Comparison of ENCODE assay signal across 8 mouse cellular contexts in the genomic region with DNA sequence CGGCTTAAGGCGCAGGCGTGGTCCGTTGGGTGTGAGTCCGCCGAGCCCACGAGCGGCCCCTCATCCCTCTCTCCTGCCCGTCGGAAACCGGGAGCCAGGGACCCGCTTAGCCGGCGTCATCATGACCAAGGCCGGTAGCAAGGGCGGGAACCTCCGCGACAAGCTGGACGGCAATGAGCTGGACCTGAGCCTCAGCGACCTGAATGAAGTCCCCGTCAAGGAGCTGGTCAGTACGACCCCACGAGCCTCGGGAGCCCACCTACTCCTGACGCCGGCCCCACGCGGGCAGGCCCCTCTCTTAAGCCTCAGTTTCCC. TPM values are rescaled to one million over a fixed set of nuclear protein-coding genes. Genes with fewer than 3 reads are reported as not detected.
DNase-seq lines count a peak whose midpoint lies in the region; ATAC-seq and TF ChIP-seq lines count a peak whose summit lies in the region.

No protein-coding gene starts in this region.

- H3K36me3 ChIP-seq in heart, embryonic 15.5 days = peaks cover 28% of the 10 kb centered on the region
- H3K36me3 ChIP-seq in hindbrain, embryonic 12.5 days = peaks cover 31% of the 10 kb centered on the region
- peaks cover 10% of the 10 kb centered on the region; the same call in 1 of the 2 replicates for H3K36me3 ChIP-seq in midbrain, embryonic 11.5 days (ENCODE audit: control insufficient read depth, insufficient read depth, low read length)

- ATAC-seq in heart, embryonic 15.5 days (replicated peaks; ENCODE audit: insufficient number of reproducible peaks, insufficient read depth, low FRiP score, low read depth) = peak; percentile 68
- ATAC-seq in Patski = peak; percentile 63
- ATAC-seq in hindbrain, embryonic 12.5 days (ENCODE audit: low FRiP score) = no peak; the same call in 1 of the 2 replicates
- peak; percentile 77 for ATAC-seq in midbrain, embryonic 11.5 days (ENCODE audit: low FRiP score)

- POLR2A ChIA-PET in Patski (lab: Charles Lee) = interaction anchor here (0.9 to 1.2 kb wide), 2 partner anchors 9 to 24 kb away, joined by 4 to 5 read pairs; partner anchors contain the start of genes Eme1 and Mrpl27

- H3K4me1 ChIP-seq in heart, embryonic 15.5 days (replicated peaks) = peaks cover 15% of the 10 kb centered on the region
- H3K4me1 ChIP-seq in hindbrain, embryonic 12.5 days = peaks cover 13% of the 10 kb centered on the region
- peaks cover 6% of the 10 kb centered on the region for H3K4me1 ChIP-seq in midbrain, embryonic 11.5 days (ENCODE audit: control insufficient read depth, insufficient read depth, low read length)

- no peaks in the 10 kb centered on the region for H3K27me3 ChIP-seq in heart, embryonic 15.5 days
- H3K27me3 ChIP-seq in Patski = no peaks in the 10 kb centered on the region
- no peaks in the 10 kb centered on the region for H3K27me3 ChIP-seq in hindbrain, embryonic 12.5 days
- H3K27me3 ChIP-seq in midbrain, embryonic 11.5 days (ENCODE audit: control insufficient read depth, insufficient read depth, low read length) = no peaks in the 10 kb centered on the region

- no peaks in the 10 kb centered on the region for H3K9me3 ChIP-seq in heart, embryonic 15.5 days (replicated peaks)
- no peaks in the 10 kb centered on the region for H3K9me3 ChIP-seq in hindbrain, embryonic 12.5 days (replicated peaks)
- no peaks in the 10 kb centered on the region for H3K9me3 ChIP-seq in midbrain, embryonic 11.5 days (ENCODE audit: control insufficient read depth, low read length)

- peak overlapping the region; percentile 67 for H3K27ac ChIP-seq in heart, embryonic 15.5 days
- peak overlapping the region; percentile 19; the same call in 1 of the 2 replicates for H3K27ac ChIP-seq in hindbrain, embryonic 12.5 days
- no peak overlapping the region for H3K27ac ChIP-seq in midbrain, embryonic 11.5 days (ENCODE audit: low read depth, low read length)

- H3K4me2 ChIP-seq in heart, embryonic 15.5 days = peak overlapping the region; percentile 67
- H3K4me2 ChIP-seq in hindbrain, embryonic 12.5 days (replicated peaks) = peak overlapping the region; percentile 88
- peak overlapping the region; percentile 81 for H3K4me2 ChIP-seq in midbrain, embryonic 11.5 days

- in situ Hi-C loops in Patski (cut with MboI; ENCODE audit: low pct_unique_long_range_greater_than_20kb) = no loop called here

- H3K4me3 ChIP-seq in heart, embryonic 15.5 days = peak overlapping the region; percentile 85
- peak overlapping the region; percentile 66 for H3K4me3 ChIP-seq in hindbrain, embryonic 12.5 days
- peak overlapping the region; percentile 77 for H3K4me3 ChIP-seq in midbrain, embryonic 11.5 days (ENCODE audit: low read depth, low read length)

- CTCF ChIA-PET in Patski (lab: Charles Lee) = interaction anchor here (0.8 to 3.5 kb wide), 7 partner anchors 9 to 32 kb away, joined by 3 to 38 read pairs (median 4); no protein-coding TSS in a partner anchor

- intact Hi-C loops in heart, postnatal 36 days (cut with DNase I) = loop anchor here (5.0 kb wide), 1 partner anchor 87 kb away; no protein-coding TSS in a partner anchor

- WGBS in heart, embryonic 15.5 days = under 1% methylated on average over 28 of the region's 28 CpGs
- WGBS in hindbrain, embryonic 12.5 days = 0% methylated on average over 28 of the region's 28 CpGs
- WGBS in midbrain, embryonic 11.5 days = under 1% methylated on average over 27 of the region's 28 CpGs

- TF ChIP-seq CTCF in Patski (IDR thresholded peaks at IDR 0.05) = no peak

- peak overlapping the region; percentile 83 for H3K9ac ChIP-seq in heart, embryonic 15.5 days
- peak overlapping the region; percentile 90 for H3K9ac ChIP-seq in hindbrain, embryonic 12.5 days
- peak overlapping the region; percentile 80 for H3K9ac ChIP-seq in midbrain, embryonic 11.5 days (ENCODE audit: low read length)

- DNase-seq in heart, postnatal 36 days = no peak
- no peak for DNase-seq in Patski (ENCODE audit: low read depth, low spot score)
- no peak for DNase-seq in midbrain, embryonic 11.5 days (ENCODE audit: low spot score, missing footprints)
- no peak for DNase-seq in B cell, adult 2 months
- no peak for DNase-seq in adrenal gland, postnatal 10 days
- DNase-seq in left cerebral cortex, adult 18-20 months (ENCODE audit: low spot score in 2 of 2) = no peak

RNA-seq across cellular contexts. Expression of gene Lrrc59, which starts 0.3 kb away (rescaled TPM):
- 100 and 128 TPM in 2 replicates for polyA plus RNA-seq in heart, embryonic 15.5 days (2015; fragmentation: Nextera tagmentation; extraction: Ambion mirVana)
- total RNA-seq in heart, postnatal 36 days (2021) = 10 to 100 TPM; 31.1 to 33.8 TPM
- polyA plus RNA-seq in Patski (2021) = 157 TPM
- polyA plus RNA-seq in hindbrain, embryonic 12.5 days (2016; fragmentation: Nextera tagmentation; extraction: Ambion mirVana) = 208 and 212 TPM in 2 replicates
- 183 and 199 TPM in 2 replicates for polyA plus RNA-seq in midbrain, embryonic 11.5 days (2014; fragmentation: Nextera tagmentation; extraction: Ambion mirVana)
- total RNA-seq in adrenal gland, postnatal 10 days (2021) = 100 to 1,000 TPM; 101 to 119 TPM
- total RNA-seq in left cerebral cortex, adult 18-20 months (2021) = 10 to 100 TPM; 96.2 to 98.0 TPM

RNA-seq across cellular contexts. Expression of gene Mrpl27, which starts 23.7 kb away (rescaled TPM):
- 122 and 135 TPM in 2 replicates for polyA plus RNA-seq in heart, embryonic 15.5 days (2015; fragmentation: Nextera tagmentation; extraction: Ambion mirVana)
- total RNA-seq in heart, postnatal 36 days (2021) = 10 to 100 TPM; 59.2 to 60.1 TPM
- 54.1 TPM for polyA plus RNA-seq in Patski (2021)
- 126 and 131 TPM in 2 replicates for polyA plus RNA-seq in hindbrain, embryonic 12.5 days (2016; fragmentation: Nextera tagmentation; extraction: Ambion mirVana)
- polyA plus RNA-seq in midbrain, embryonic 11.5 days (2014; fragmentation: Nextera tagmentation; extraction: Ambion mirVana) = 125 and 129 TPM in 2 replicates
- total RNA-seq in adrenal gland, postnatal 10 days (2021) = 10 to 100 TPM; 92.1 to 96.4 TPM
- total RNA-seq in left cerebral cortex, adult 18-20 months (2021) = 10 to 100 TPM; 70.9 to 73.3 TPM

RNA-seq across cellular contexts. Expression of gene Eme1, which starts 23.9 kb away (rescaled TPM):
- 8.7 and 11.5 TPM in 2 replicates for polyA plus RNA-seq in heart, embryonic 15.5 days (2015; fragmentation: Nextera tagmentation; extraction: Ambion mirVana)
- under 1 TPM in 1 of 2 experiments, not detected in 1; 0.25 TPM for total RNA-seq in heart, postnatal 36 days (2021)
- 6.9 TPM for polyA plus RNA-seq in Patski (2021)
- polyA plus RNA-seq in hindbrain, embryonic 12.5 days (2016; fragmentation: Nextera tagmentation; extraction: Ambion mirVana) = 20.8 and 21.3 TPM in 2 replicates
- polyA plus RNA-seq in midbrain, embryonic 11.5 days (2014; fragmentation: Nextera tagmentation; extraction: Ambion mirVana) = 46.8 and 47.7 TPM in 2 replicates
- 1 to 10 TPM; 2.0 to 3.6 TPM for total RNA-seq in adrenal gland, postnatal 10 days (2021)
- not detected for total RNA-seq in left cerebral cortex, adult 18-20 months (2021)

RNA-seq across cellular contexts. Expression of gene Acsf2, which starts 28.2 kb away (rescaled TPM):
- 3.3 and 3.7 TPM in 2 replicates for polyA plus RNA-seq in heart, embryonic 15.5 days (2015; fragmentation: Nextera tagmentation; extraction: Ambion mirVana)
- 10 to 100 TPM; 26.5 to 28.9 TPM for total RNA-seq in heart, postnatal 36 days (2021)
- polyA plus RNA-seq in Patski (2021) = 6.5 TPM
- polyA plus RNA-seq in hindbrain, embryonic 12.5 days (2016; fragmentation: Nextera tagmentation; extraction: Ambion mirVana) = 3.3 and 3.5 TPM in 2 replicates
- 4.9 TPM in 2 replicates for polyA plus RNA-seq in midbrain, embryonic 11.5 days (2014; fragmentation: Nextera tagmentation; extraction: Ambion mirVana)
- total RNA-seq in adrenal gland, postnatal 10 days (2021) = 10 to 100 TPM; 55.9 to 57.7 TPM
- total RNA-seq in left cerebral cortex, adult 18-20 months (2021) = 10 to 100 TPM; 14.1 to 14.9 TPM

RNA-seq across cellular contexts. Expression of gene Xylt2, which starts 47.5 kb away (rescaled TPM):
- polyA plus RNA-seq in heart, embryonic 15.5 days (2015; fragmentation: Nextera tagmentation; extraction: Ambion mirVana) = 11.6 and 16.6 TPM in 2 replicates
- total RNA-seq in heart, postnatal 36 days (2021) = 10 to 100 TPM in 1 of 2 experiments, 1 to 10 TPM in 1; 10.0 to 10.4 TPM
- polyA plus RNA-seq in Patski (2021) = 34.5 TPM
- 19.4 and 20.3 TPM in 2 replicates for polyA plus RNA-seq in hindbrain, embryonic 12.5 days (2016; fragmentation: Nextera tagmentation; extraction: Ambion mirVana)
- polyA plus RNA-seq in midbrain, embryonic 11.5 days (2014; fragmentation: Nextera tagmentation; extraction: Ambion mirVana) = 8.2 and 12.0 TPM in 2 replicates
- 10 to 100 TPM; 19.8 to 26.5 TPM for total RNA-seq in adrenal gland, postnatal 10 days (2021)
- 10 to 100 TPM; 20.7 to 22.6 TPM for total RNA-seq in left cerebral cortex, adult 18-20 months (2021)
